In the genomic region with DNA sequence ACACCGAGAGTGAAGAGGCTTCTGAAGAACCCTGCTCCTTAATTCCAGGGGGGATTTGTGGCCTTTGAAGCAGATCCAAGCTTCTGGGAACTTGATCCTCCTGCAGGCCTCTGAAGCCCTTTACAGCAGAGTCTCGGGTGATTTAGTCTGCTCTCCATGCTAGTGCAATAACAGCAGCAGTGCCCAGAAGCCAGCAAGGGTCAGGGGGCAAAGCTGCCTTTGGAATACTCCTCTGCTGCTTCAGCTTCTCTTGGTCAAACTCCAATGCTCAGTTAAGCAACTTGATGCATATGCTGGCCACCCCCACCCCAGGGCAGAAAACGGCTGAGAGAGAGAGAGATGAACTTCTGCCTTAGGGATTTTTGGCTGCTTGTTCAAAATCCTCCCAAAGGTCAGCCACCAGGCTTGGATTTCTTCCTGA, we compare ENCODE assay signal across 14 mouse cellular contexts.
DNase-seq lines count a peak whose midpoint lies in the region; ATAC-seq and TF ChIP-seq lines count a peak whose summit lies in the region.
"Had no signal": no experiment of that assay in that cellular context is flagged by ENCODE, and none has a peak within 500 bp of the region (broad histone marks: within the 10 kb centered on the region; RNA-seq: fewer than 3 reads in every experiment).

No protein-coding gene starts in this region.

- no peaks in the 10 kb centered on the region for H3K27me3 ChIP-seq in midbrain, embryonic 14.5 days (ENCODE audit: control insufficient read depth, insufficient read depth, low read length)
- no peaks in the 10 kb centered on the region for H3K27me3 ChIP-seq in midbrain, embryonic 13.5 days
- H3K27me3 ChIP-seq in kidney, embryonic 14.5 days (ENCODE audit: control insufficient read depth, insufficient read depth, low read length) = no peaks in the 10 kb centered on the region
- H3K27me3 ChIP-seq in lung, postnatal 0 days (replicated peaks; ENCODE audit: insufficient read depth, low read length) = no peaks in the 10 kb centered on the region
- H3K27me3 ChIP-seq: heart, embryonic 13.5 days; megakaryocyte, embryonic 14.5 days had no signal

- TF ChIP-seq CTCF in lung, postnatal 0 days (IDR thresholded peaks at IDR 0.05) = no peak

- no peak overlapping the region for H3K9ac ChIP-seq in midbrain, embryonic 14.5 days (replicated peaks; ENCODE audit: low read length)
- H3K9ac ChIP-seq in midbrain, embryonic 13.5 days (replicated peaks) = no peak overlapping the region
- H3K9ac ChIP-seq in kidney, embryonic 14.5 days (ENCODE audit: low read depth, low read length) = no peak overlapping the region
- no peak overlapping the region for H3K9ac ChIP-seq in lung, postnatal 0 days (replicated peaks; ENCODE audit: low read depth)
- H3K9ac ChIP-seq: forebrain, embryonic 12.5 days; heart, embryonic 13.5 days had no signal

- H3K9me3 ChIP-seq in midbrain, embryonic 14.5 days (ENCODE audit: control insufficient read depth, low read length) = no peaks in the 10 kb centered on the region
- H3K9me3 ChIP-seq in midbrain, embryonic 13.5 days = 0 out of 2 replicates have a peak, but pooled peaks cover 3% of the 10 kb centered on the region
- H3K9me3 ChIP-seq in kidney, embryonic 14.5 days (ENCODE audit: control insufficient read depth, low read length) = no peaks in the 10 kb centered on the region
- no peaks in the 10 kb centered on the region for H3K9me3 ChIP-seq in lung, postnatal 0 days (ENCODE audit: low read length)
- H3K9me3 ChIP-seq: forebrain, embryonic 12.5 days; megakaryocyte, embryonic 14.5 days had no signal

- TF ChIP-seq EP300 in lung, postnatal 0 days (IDR thresholded peaks at IDR 0.05) = no peak

- WGBS in midbrain, embryonic 14.5 days = 8% methylated on average over 3 of the region's 3 CpGs
- 9% methylated on average over 3 of the region's 3 CpGs for WGBS in midbrain, embryonic 13.5 days
- 5% methylated on average over 3 of the region's 3 CpGs for WGBS in kidney, embryonic 14.5 days
- 34% methylated on average over 3 of the region's 3 CpGs for WGBS in lung, postnatal 0 days

- no peaks in the 10 kb centered on the region for H3K4me1 ChIP-seq in midbrain, embryonic 14.5 days (ENCODE audit: control insufficient read depth, insufficient read depth, low read length)
- H3K4me1 ChIP-seq in midbrain, embryonic 13.5 days (replicated peaks) = peaks cover 11% of the 10 kb centered on the region
- no peaks in the 10 kb centered on the region for H3K4me1 ChIP-seq in kidney, embryonic 14.5 days (ENCODE audit: control insufficient read depth, insufficient read depth, low read length)
- no peaks in the 10 kb centered on the region for H3K4me1 ChIP-seq in lung, postnatal 0 days (ENCODE audit: insufficient read depth, low read depth, low read length)
- H3K4me1 ChIP-seq: heart, embryonic 13.5 days; megakaryocyte, embryonic 14.5 days had no signal

- no peaks in the 10 kb centered on the region for H3K36me3 ChIP-seq in midbrain, embryonic 14.5 days (ENCODE audit: control insufficient read depth, insufficient read depth, low read length)
- no peaks in the 10 kb centered on the region for H3K36me3 ChIP-seq in midbrain, embryonic 13.5 days
- no peaks in the 10 kb centered on the region for H3K36me3 ChIP-seq in kidney, embryonic 14.5 days (ENCODE audit: control insufficient read depth, insufficient read depth, low read length)
- H3K36me3 ChIP-seq in lung, postnatal 0 days (ENCODE audit: insufficient read depth, low read length) = no peaks in the 10 kb centered on the region
- H3K36me3 ChIP-seq: forebrain, embryonic 12.5 days; heart, embryonic 13.5 days had no signal

- peak; percentile 50 for DNase-seq in midbrain, embryonic 14.5 days
- peak; percentile 61 for DNase-seq in embryo, embryonic 10.5 days (ENCODE audit: low spot score)
- peak; percentile 20 for DNase-seq in retina, postnatal 1 day
- no peak for DNase-seq in right cerebral cortex, adult 2 months (ENCODE audit: low spot score in 2 of 2)
- DNase-seq in spleen, postnatal 10 days (ENCODE audit: low spot score in 2 of 2) = no peak
- DNase-seq in lung, postnatal 0 days (ENCODE audit: low spot score) = no peak
- DNase-seq: cerebellum, postnatal 14 days; liver had no signal

- no peak overlapping the region for H3K4me2 ChIP-seq in midbrain, embryonic 14.5 days (ENCODE audit: low read length)
- H3K4me2 ChIP-seq in midbrain, embryonic 13.5 days (replicated peaks) = no peak overlapping the region
- H3K4me2 ChIP-seq in kidney, embryonic 14.5 days (replicated peaks; ENCODE audit: low read depth, low read length) = no peak overlapping the region
- no peak overlapping the region for H3K4me2 ChIP-seq in lung, postnatal 0 days (replicated peaks; ENCODE audit: low read depth, low read length)
- H3K4me2 ChIP-seq: forebrain, embryonic 12.5 days; heart, embryonic 13.5 days had no signal

- no peak for ATAC-seq in midbrain, embryonic 14.5 days (ENCODE audit: low FRiP score, low TSS enrichment)
- ATAC-seq in midbrain, embryonic 13.5 days = no peak
- ATAC-seq in kidney, embryonic 14.5 days (ENCODE audit: low FRiP score, low TSS enrichment) = peak; percentile 95
- ATAC-seq in lung, postnatal 0 days = no peak
- ATAC-seq: intestine, postnatal 0 days had no signal

- no peak overlapping the region for H3K27ac ChIP-seq in midbrain, embryonic 14.5 days (replicated peaks; ENCODE audit: low read depth, low read length)
- H3K27ac ChIP-seq in midbrain, embryonic 13.5 days = no peak overlapping the region
- H3K27ac ChIP-seq in kidney, embryonic 14.5 days (ENCODE audit: low read depth, low read length) = no peak overlapping the region
- no peak overlapping the region for H3K27ac ChIP-seq in lung, postnatal 0 days (ENCODE audit: low read length)
- H3K27ac ChIP-seq: forebrain, embryonic 12.5 days; heart, embryonic 13.5 days had no signal

- H3K4me3 ChIP-seq in midbrain, embryonic 14.5 days (replicated peaks; ENCODE audit: low read depth, low read length) = no peak overlapping the region
- H3K4me3 ChIP-seq in midbrain, embryonic 13.5 days (replicated peaks) = no peak overlapping the region
- H3K4me3 ChIP-seq in kidney, embryonic 14.5 days (ENCODE audit: low read length) = no peak overlapping the region
- H3K4me3 ChIP-seq in lung, postnatal 0 days (ENCODE audit: low read depth, low read length) = no peak overlapping the region
- H3K4me3 ChIP-seq: forebrain, embryonic 12.5 days; heart, embryonic 13.5 days; megakaryocyte, embryonic 14.5 days had no signal

Comparison
In these comparisons a context has a peak if more than half of its experiments do, and no peak if none do; other contexts are left out.
1. DNase-seq: peak in midbrain, embryonic 14.5 days (single experiment), embryo, embryonic 10.5 days (single experiment) and retina, postnatal 1 day (single experiment); none in right cerebral cortex, adult 2 months (0 of 2), spleen, postnatal 10 days (0 of 2) and lung, postnatal 0 days (single experiment).